ENCODE assay signal across 10 mouse cellular contexts in genomic region chr2:163420366-163420886, GRCm38 (mm10). TPM values are rescaled to one million over a fixed set of nuclear protein-coding genes. Genes with fewer than 3 reads are reported as not detected.
DNase-seq lines count a peak whose midpoint lies in the region; ATAC-seq lines count a peak whose summit lies in the region.
"Had no signal": no experiment of that assay in that cellular context is flagged by ENCODE, and none has a peak within 500 bp of the region (broad histone marks: within the 10 kb centered on the region; RNA-seq: fewer than 3 reads in every experiment).

No protein-coding gene starts in this region.

- H3K4me3 ChIP-seq in embryonic facial prominence, embryonic 12.5 days: peak overlapping the region; percentile 99
- peak overlapping the region; percentile 99 for H3K4me3 ChIP-seq in limb, embryonic 12.5 days (replicated peaks)
- peak overlapping the region; percentile 97 for H3K4me3 ChIP-seq in neural tube, embryonic 15.5 days (replicated peaks)

- intact Hi-C loops in left cerebral cortex, postnatal 36 days (cut with DNase I): no loop called here

- no peaks in the 10 kb centered on the region for H3K27me3 ChIP-seq in embryonic facial prominence, embryonic 12.5 days
- H3K27me3 ChIP-seq in limb, embryonic 12.5 days: no peaks in the 10 kb centered on the region
- no peaks in the 10 kb centered on the region for H3K27me3 ChIP-seq in neural tube, embryonic 15.5 days (replicated peaks)
- H3K27me3 ChIP-seq: Patski had no signal

- peak overlapping the region; percentile 73 for H3K4me2 ChIP-seq in embryonic facial prominence, embryonic 12.5 days (replicated peaks)
- peak overlapping the region; percentile 69 for H3K4me2 ChIP-seq in limb, embryonic 12.5 days
- peak overlapping the region; percentile 81 for H3K4me2 ChIP-seq in neural tube, embryonic 15.5 days

- H3K9ac ChIP-seq in embryonic facial prominence, embryonic 12.5 days: peak overlapping the region; percentile 74
- H3K9ac ChIP-seq in limb, embryonic 12.5 days (replicated peaks): peak overlapping the region; percentile 66
- peak overlapping the region; percentile 89 for H3K9ac ChIP-seq in neural tube, embryonic 15.5 days (replicated peaks)

- no peak overlapping the region for H3K27ac ChIP-seq in embryonic facial prominence, embryonic 12.5 days
- no peak overlapping the region for H3K27ac ChIP-seq in limb, embryonic 12.5 days
- 0 out of 2 replicates have a peak overlapping the region, but pooled peaks have one; percentile 90 for H3K27ac ChIP-seq in neural tube, embryonic 15.5 days (replicated peaks)

- no peak for ATAC-seq in embryonic facial prominence, embryonic 12.5 days (ENCODE audit: insufficient number of reproducible peaks, insufficient read depth, low FRiP score, low TSS enrichment)
- ATAC-seq in limb, embryonic 12.5 days (ENCODE audit: insufficient number of reproducible peaks, insufficient read depth, low FRiP score, low TSS enrichment, low read depth): no peak
- ATAC-seq in neural tube, embryonic 15.5 days (ENCODE audit: low FRiP score): no peak

- peaks cover 20% of the 10 kb centered on the region for H3K4me1 ChIP-seq in embryonic facial prominence, embryonic 12.5 days
- H3K4me1 ChIP-seq in limb, embryonic 12.5 days (replicated peaks): peaks cover 19% of the 10 kb centered on the region
- H3K4me1 ChIP-seq in neural tube, embryonic 15.5 days: peaks cover 35% of the 10 kb centered on the region

- no peaks in the 10 kb centered on the region for H3K9me3 ChIP-seq in embryonic facial prominence, embryonic 12.5 days
- no peaks in the 10 kb centered on the region for H3K9me3 ChIP-seq in limb, embryonic 12.5 days
- no peaks in the 10 kb centered on the region for H3K9me3 ChIP-seq in neural tube, embryonic 15.5 days (replicated peaks)

- peaks cover 5% of the 10 kb centered on the region; the same call in 1 of the 2 replicates for H3K36me3 ChIP-seq in embryonic facial prominence, embryonic 12.5 days
- 0 out of 2 replicates have a peak, but pooled peaks cover 7% of the 10 kb centered on the region for H3K36me3 ChIP-seq in limb, embryonic 12.5 days
- 0 out of 2 replicates have a peak, but pooled peaks cover 5% of the 10 kb centered on the region for H3K36me3 ChIP-seq in neural tube, embryonic 15.5 days

- peak; percentile 31 to 42 for DNase-seq in cerebellum, postnatal 10 days
- DNase-seq in cerebellum, adult 11 months: no peak
- DNase-seq in 3134 (ENCODE audit: extremely low read depth, insufficient read length, low spot score): peak; percentile 36
- DNase-seq in left cerebral cortex, postnatal 36 days (ENCODE audit: low spot score in 2 of 2): no peak
- DNase-seq in adrenal gland, postnatal 25 days: no peak

- 31% methylated on average over 10 of the region's 10 CpGs for WGBS in embryonic facial prominence, embryonic 12.5 days
- 43% methylated on average over 10 of the region's 10 CpGs for WGBS in limb, embryonic 12.5 days
- 39% methylated on average over 10 of the region's 10 CpGs for WGBS in neural tube, embryonic 15.5 days

RNA-seq across cellular contexts. Expression of gene Oser1, which starts 4.1 kb away (rescaled TPM):
- 85.4 and 87.3 TPM in 2 replicates for polyA plus RNA-seq in embryonic facial prominence, embryonic 12.5 days (2016; fragmentation: Nextera tagmentation; extraction: Ambion mirVana)
- 85.1 and 91.8 TPM in 2 replicates for polyA plus RNA-seq in limb, embryonic 12.5 days (2016; fragmentation: Nextera tagmentation; extraction: Ambion mirVana)
- 72.6 and 82.1 TPM in 2 replicates for polyA plus RNA-seq in neural tube, embryonic 15.5 days (2015; fragmentation: Nextera tagmentation; extraction: Ambion mirVana)
- 10 to 100 TPM; 24.3 to 25.0 TPM for total RNA-seq in left cerebral cortex, postnatal 36 days (2021)
- total RNA-seq in adrenal gland, postnatal 25 days (2021): 34.2 and 36.7 TPM in 2 replicates

RNA-seq across cellular contexts. Expression of gene Gdap1l1, which starts 17.9 kb away (rescaled TPM):
- 7.5 and 10.4 TPM in 2 replicates for polyA plus RNA-seq in embryonic facial prominence, embryonic 12.5 days (2016; fragmentation: Nextera tagmentation; extraction: Ambion mirVana)
- polyA plus RNA-seq in limb, embryonic 12.5 days (2016; fragmentation: Nextera tagmentation; extraction: Ambion mirVana): 0.40 and 0.59 TPM in 2 replicates
- polyA plus RNA-seq in neural tube, embryonic 15.5 days (2015; fragmentation: Nextera tagmentation; extraction: Ambion mirVana): 108 and 129 TPM in 2 replicates
- 10 to 100 TPM; 72.6 to 73.9 TPM for total RNA-seq in left cerebral cortex, postnatal 36 days (2021)
- 2.8 and 3.7 TPM in 2 replicates for total RNA-seq in adrenal gland, postnatal 25 days (2021)
- total RNA-seq: neutrophil, adult 5-6 weeks had no signal

RNA-seq across cellular contexts. Expression of gene Jph2, which starts 22.6 kb away (rescaled TPM):
- 1.5 TPM in 2 replicates for polyA plus RNA-seq in embryonic facial prominence, embryonic 12.5 days (2016; fragmentation: Nextera tagmentation; extraction: Ambion mirVana)
- 1.6 and 2.2 TPM in 2 replicates for polyA plus RNA-seq in limb, embryonic 12.5 days (2016; fragmentation: Nextera tagmentation; extraction: Ambion mirVana)
- polyA plus RNA-seq in neural tube, embryonic 15.5 days (2015; fragmentation: Nextera tagmentation; extraction: Ambion mirVana): 0.96 and 2.0 TPM in 2 replicates
- total RNA-seq in left cerebral cortex, postnatal 36 days (2021): under 1 TPM; 0.49 to 0.59 TPM
- 2.7 and 2.8 TPM in 2 replicates for total RNA-seq in adrenal gland, postnatal 25 days (2021)
- total RNA-seq: neutrophil, adult 5-6 weeks had no signal

RNA-seq across cellular contexts. Expression of gene Fitm2, which starts 52.0 kb away (rescaled TPM):
- polyA plus RNA-seq in embryonic facial prominence, embryonic 12.5 days (2016; fragmentation: Nextera tagmentation; extraction: Ambion mirVana): 10.7 and 11.0 TPM in 2 replicates
- polyA plus RNA-seq in limb, embryonic 12.5 days (2016; fragmentation: Nextera tagmentation; extraction: Ambion mirVana): 10.2 TPM in 2 replicates
- polyA plus RNA-seq in neural tube, embryonic 15.5 days (2015; fragmentation: Nextera tagmentation; extraction: Ambion mirVana): 17.1 and 18.3 TPM in 2 replicates
- total RNA-seq in left cerebral cortex, postnatal 36 days (2021): 10 to 100 TPM; 18.8 to 19.3 TPM
- 61.2 and 74.5 TPM in 2 replicates for total RNA-seq in adrenal gland, postnatal 25 days (2021)

Comparison
In these comparisons a context has a peak if more than half of its experiments do, and no peak if none do; other contexts are left out.
1. DNase-seq: peak in cerebellum, postnatal 10 days (2 of 2) and 3134 (single experiment); none in cerebellum, adult 11 months (single experiment), left cerebral cortex, postnatal 36 days (0 of 2) and adrenal gland, postnatal 25 days (single experiment).
2. Peak in every context shown above with its lines, with median percentiles within 50 percentile points of each other: H3K4me2 ChIP-seq, H3K4me3 ChIP-seq and H3K9ac ChIP-seq.